Mouse (Mus musculus) liver, postnatal 0 days (tissue): Measurements from ENCODE around the gene Myoz2. TPM values are rescaled to one million over a fixed set of nuclear protein-coding genes. Genes with fewer than 3 reads are reported as not detected.

ENCODE experiments used
- ATAC-seq: fragments of 200-750 bp; cut with Nextera tagmentation; 2 replicates; pipeline ENCODE4 v1.8.0; 2017; ENCODE audit warnings: mild to moderate bottlenecking, moderate library complexity
- DNase-seq: peaks from one replicate; pipeline ENCODE4 v3.0.0-alpha.2; 2016
- H3K27ac ChIP-seq: fragments of 300-500 bp; sonication (generic); 2 replicates; pipeline ENCODE4 v1.5.1; 2014; ENCODE audit warnings: antibody characterized with exemption, moderate library complexity, mild to moderate bottlenecking, low read depth
- H3K27me3 ChIP-seq: fragments of 300-500 bp; sonication (generic); 2 replicates; pipeline ENCODE4 v1.6.1; 2014; ENCODE audit warnings: low read length, control low read depth, mixed read lengths; ENCODE audit not compliant: insufficient read depth
- H3K36me3 ChIP-seq: fragments of 300-500 bp; sonication (generic); replicated peaks from 2 replicates; pipeline ENCODE4 v1.6.1; 2014; ENCODE audit warnings: mild to moderate bottlenecking, control low read depth, low read length, moderate library complexity, mixed read lengths; ENCODE audit not compliant: insufficient read depth
- H3K4me1 ChIP-seq: fragments of 300-500 bp; sonication (generic); 2 replicates; pipeline ENCODE4 v1.6.1; 2014; ENCODE audit warnings: antibody characterized with exemption, mild to moderate bottlenecking, control low read depth; ENCODE audit not compliant: insufficient read depth
- H3K4me2 ChIP-seq: fragments of 300-500 bp; sonication (generic); 2 replicates; pipeline ENCODE4 v1.6.1; 2014; ENCODE audit warnings: low read depth, mild to moderate bottlenecking, low read length, moderate library complexity, mixed read lengths
- H3K4me3 ChIP-seq: fragments of 300-500 bp; sonication (generic); 2 replicates; pipeline ENCODE4 v1.5.1; 2014; ENCODE audit warnings: low read depth, low read length
- H3K9ac ChIP-seq: fragments of 300-500 bp; sonication (generic); replicated peaks from 2 replicates; pipeline ENCODE4 v1.6.1; 2014; ENCODE audit warnings: mild to moderate bottlenecking, moderate library complexity
- H3K9me3 ChIP-seq: fragments of 300-500 bp; sonication (generic); 2 replicates; pipeline ENCODE4 v1.6.1; 2016; ENCODE audit warnings: mild to moderate bottlenecking, control low read depth, low read length, mixed read lengths
- CTCF ChIP-seq: sonication (generic); IDR thresholded peaks from 2 replicates; pipeline ENCODE4 v1.5.1; 2016; ENCODE audit warnings: antibody characterized with exemption, low read depth
- EP300 ChIP-seq: IDR thresholded peaks from 2 replicates; pipeline ENCODE4 v1.6.1; 2016; ENCODE audit warnings: antibody characterized with exemption, low read depth, mild to moderate bottlenecking
- WGBS: fragments of 180-500 bp; shearing (Covaris S2); extraction: QIAGEN DNeasy Blood & Tissue Kit; methylation state at CpG from one replicate; pipeline ENCODE4 v1.1.7; 2014; ENCODE audit not compliant: insufficient replicate concordance; 5-methylcytosine and 5-hydroxymethylcytosine counted together
- polyA plus RNA-seq: library from polyadenylated mRNA; unstranded; fragments of >200 nt; fragmentation: Nextera tagmentation; extraction: Ambion mirVana; gene quantifications from 2 replicates; pipeline ENCODE4 v1.2.1, GENCODE M21; 2015

The Myoz2 gene
- polyA plus RNA-seq, 1 experiment from 2014 or later: 0.18 TPM

DNA sequence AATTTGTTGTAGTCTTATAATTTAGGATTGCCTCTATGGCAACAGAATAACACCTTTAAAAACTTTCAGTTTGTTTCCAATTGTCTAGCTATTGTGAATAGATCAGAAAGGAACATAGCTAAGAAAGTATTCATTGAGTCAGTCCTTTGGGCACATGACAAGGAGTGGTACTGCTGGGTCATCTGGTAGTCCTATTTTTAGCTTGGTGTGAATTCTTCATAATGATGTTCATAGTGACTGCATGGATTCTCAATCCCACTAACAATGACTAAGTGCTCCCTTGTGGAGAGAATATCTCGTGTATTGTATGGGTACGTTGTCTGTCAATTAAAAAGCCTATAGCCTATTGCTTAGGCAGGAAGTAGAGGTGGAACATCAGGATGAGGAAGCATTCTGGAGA is 16.0 kb downstream of the Myoz2 start:
- WGBS: 82% methylated on average over 2 of the region's 2 CpGs
- no peak overlapping the region for H3K4me3 ChIP-seq
- H3K9ac ChIP-seq: no peak overlapping the region
- no peaks in the 10 kb centered on the region for H3K36me3 ChIP-seq
- no peaks in the 10 kb centered on the region for H3K9me3 ChIP-seq
- no peaks in the 10 kb centered on the region for H3K4me1 ChIP-seq
- TF ChIP-seq CTCF (no peak), EP300 (no peak)
- H3K4me2 ChIP-seq: no peak overlapping the region
- no peak for DNase-seq
- H3K27ac ChIP-seq: no peak overlapping the region
- ATAC-seq: no peak
- H3K27me3 ChIP-seq: no peaks in the 10 kb centered on the region

DNA sequence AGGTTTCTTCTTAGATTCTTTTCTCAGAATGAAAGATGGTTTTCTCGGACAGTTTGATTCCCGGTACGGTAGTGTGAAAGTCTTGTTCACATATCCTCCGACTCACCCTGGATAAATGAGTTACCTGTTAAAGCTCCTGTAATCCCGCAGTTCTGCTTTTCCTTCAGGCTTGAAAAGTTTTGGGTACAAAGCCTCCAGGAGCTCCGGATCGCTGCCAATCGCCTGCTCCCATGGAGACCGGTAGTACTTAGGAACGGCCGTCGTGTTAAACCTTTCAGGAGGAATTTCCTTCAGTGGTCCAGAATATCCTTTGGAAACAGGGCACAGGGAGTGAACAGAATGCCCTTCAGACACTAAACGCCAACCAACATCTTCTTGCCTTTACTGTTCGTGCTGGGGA is 21.3 kb downstream of the Myoz2 start:
- TF ChIP-seq EP300 (no peak), CTCF (no peak)

DNA sequence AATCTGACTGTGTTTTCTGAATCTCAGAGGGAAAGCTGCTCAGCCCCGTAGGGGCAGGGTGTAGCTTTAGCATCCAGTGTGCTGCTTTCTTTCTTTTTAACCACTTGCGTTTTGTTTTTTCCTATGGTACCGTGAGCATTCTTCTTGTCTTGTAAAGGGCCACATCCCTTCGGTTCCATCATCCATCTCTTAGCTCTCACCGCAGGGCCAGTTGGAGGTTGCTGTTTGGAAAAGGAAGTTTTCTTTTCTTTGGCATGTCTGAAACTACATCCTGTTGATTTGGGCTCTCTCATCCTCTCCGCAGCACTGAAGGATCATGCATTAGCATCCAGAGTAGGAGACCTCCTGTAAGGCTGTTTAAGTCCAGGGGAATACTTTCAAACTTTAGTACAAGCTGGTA is 25.4 kb downstream of the Myoz2 start:
- ATAC-seq (no peak), DNase-seq (no peak)
- 40% methylated on average over 6 of the region's 6 CpGs for WGBS
- Histone ChIP-seq H3K4me3 (no peak overlapping the region), H3K27me3 (no peaks in the 10 kb centered on the region), H3K9ac (no peak overlapping the region), H3K27ac (no peak overlapping the region), H3K4me2 (no peak overlapping the region), H3K9me3 (no peaks in the 10 kb centered on the region), H3K36me3 (no peaks in the 10 kb centered on the region), H3K4me1 (no peaks in the 10 kb centered on the region)
- TF ChIP-seq EP300: no peak
- TF ChIP-seq CTCF: no peak

More for the DNA sequence above, 21.3 kb downstream of the Myoz2 start:
- Histone ChIP-seq H3K4me3 (no peak overlapping the region), H3K27me3 (no peaks in the 10 kb centered on the region), H3K36me3 (no peaks in the 10 kb centered on the region), H3K4me1 (no peaks in the 10 kb centered on the region), H3K9ac (no peak overlapping the region), H3K9me3 (no peaks in the 10 kb centered on the region), H3K4me2 (no peak overlapping the region), H3K27ac (no peak overlapping the region)
- DNase-seq: no peak
- WGBS: 89% methylated on average over 14 of the region's 14 CpGs
- no peak for ATAC-seq

DNA sequence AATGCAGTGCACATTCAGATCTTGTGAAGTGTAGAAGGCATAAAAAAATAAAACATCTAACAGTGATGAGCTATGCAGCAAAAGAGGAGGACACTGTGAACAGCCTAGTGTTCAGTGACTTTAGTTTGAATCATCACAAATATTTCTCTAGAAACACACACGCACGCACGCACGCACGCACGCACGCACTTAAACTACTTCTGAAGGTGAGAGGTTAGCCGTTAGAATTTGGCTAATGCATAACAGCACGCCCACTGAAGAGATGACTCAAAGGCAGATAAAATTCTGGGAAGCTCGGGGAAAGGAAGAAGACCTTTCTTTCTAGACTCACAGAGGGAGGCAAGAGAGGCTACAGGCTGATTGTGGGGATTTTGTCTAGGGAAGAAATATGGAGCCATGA is 27.4 kb downstream of the Myoz2 start:
- TF ChIP-seq CTCF: no peak
- no peak for TF ChIP-seq EP300
- H3K36me3 ChIP-seq: no peaks in the 10 kb centered on the region
- no peaks in the 10 kb centered on the region for H3K9me3 ChIP-seq
- no peak overlapping the region for H3K4me2 ChIP-seq
- no peak overlapping the region for H3K9ac ChIP-seq
- no peaks in the 10 kb centered on the region for H3K27me3 ChIP-seq
- DNase-seq (no peak), ATAC-seq (no peak)
- no peak overlapping the region for H3K4me3 ChIP-seq
- WGBS: 77% methylated on average over 10 of the region's 10 CpGs
- no peak overlapping the region for H3K27ac ChIP-seq
- no peaks in the 10 kb centered on the region for H3K4me1 ChIP-seq

DNA sequence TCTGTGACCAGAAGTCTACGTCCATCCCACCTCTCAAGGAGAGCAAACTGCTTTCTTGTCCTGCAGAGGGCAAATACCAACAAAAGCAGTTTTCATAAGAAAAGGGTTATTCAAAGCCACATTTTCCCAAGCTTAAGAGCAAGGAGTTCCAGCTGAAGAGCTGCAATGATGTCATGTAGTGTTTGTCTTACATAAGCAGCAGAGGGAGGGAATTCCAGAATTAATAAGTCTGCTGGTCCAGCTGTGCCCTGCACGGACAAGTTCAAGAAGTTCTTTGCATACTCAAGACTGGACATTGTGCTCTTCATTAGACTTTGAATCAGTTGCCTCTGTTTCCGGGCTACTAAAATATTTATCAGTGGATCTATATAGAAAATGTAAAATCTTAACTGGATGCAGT is 33.8 kb downstream of the Myoz2 start:
- Histone ChIP-seq H3K4me2 (no peak overlapping the region), H3K9me3 (no peaks in the 10 kb centered on the region), H3K4me1 (no peaks in the 10 kb centered on the region), H3K36me3 (no peaks in the 10 kb centered on the region), H3K9ac (no peak overlapping the region), H3K4me3 (no peak overlapping the region), H3K27me3 (no peaks in the 10 kb centered on the region), H3K27ac (no peak overlapping the region)
- DNase-seq: no peak
- WGBS: 68% methylated on average over 3 of the region's 3 CpGs
- ATAC-seq: no peak
- TF ChIP-seq EP300 (no peak), CTCF (no peak)

- no peak overlapping the region for H3K4me3 ChIP-seq
- H3K27ac ChIP-seq: no peak overlapping the region
- ATAC-seq (no peak), DNase-seq (no peak)
- WGBS: 85% methylated on average over 8 of the region's 8 CpGs
- H3K27me3 ChIP-seq: no peaks in the 10 kb centered on the region
- H3K9me3 ChIP-seq: no peaks in the 10 kb centered on the region
- no peak overlapping the region for H3K9ac ChIP-seq
- TF ChIP-seq EP300 (no peak), CTCF (no peak)
- H3K4me2 ChIP-seq: no peak overlapping the region
- no peaks in the 10 kb centered on the region for H3K4me1 ChIP-seq
- H3K36me3 ChIP-seq: no peaks in the 10 kb centered on the region
These were observed 36.3 kb downstream of the Myoz2 start for GRCm38 (mm10) chr3:122998511-122998910.

GRCm38 (mm10) chr3:122996968-122997367 is 37.8 kb downstream of the Myoz2 start:
- H3K36me3 ChIP-seq: no peaks in the 10 kb centered on the region
- H3K4me2 ChIP-seq: no peak overlapping the region
- no peaks in the 10 kb centered on the region for H3K9me3 ChIP-seq
- no peak overlapping the region for H3K4me3 ChIP-seq
- DNase-seq (no peak), ATAC-seq (no peak)
- H3K27me3 ChIP-seq: no peaks in the 10 kb centered on the region
- WGBS: 61% methylated on average over 1 of the region's 1 CpGs
- H3K9ac ChIP-seq: no peak overlapping the region
- H3K27ac ChIP-seq: no peak overlapping the region
- H3K4me1 ChIP-seq: no peaks in the 10 kb centered on the region
- no peak for TF ChIP-seq EP300
- TF ChIP-seq CTCF: no peak
